Mouse (Mus musculus): ENCODE measurements around the gene Mtx1.
A peak's percentile ranks its signal among the peaks of the same experiment; 100 is the strongest.

Mtx1 gene

DNA sequence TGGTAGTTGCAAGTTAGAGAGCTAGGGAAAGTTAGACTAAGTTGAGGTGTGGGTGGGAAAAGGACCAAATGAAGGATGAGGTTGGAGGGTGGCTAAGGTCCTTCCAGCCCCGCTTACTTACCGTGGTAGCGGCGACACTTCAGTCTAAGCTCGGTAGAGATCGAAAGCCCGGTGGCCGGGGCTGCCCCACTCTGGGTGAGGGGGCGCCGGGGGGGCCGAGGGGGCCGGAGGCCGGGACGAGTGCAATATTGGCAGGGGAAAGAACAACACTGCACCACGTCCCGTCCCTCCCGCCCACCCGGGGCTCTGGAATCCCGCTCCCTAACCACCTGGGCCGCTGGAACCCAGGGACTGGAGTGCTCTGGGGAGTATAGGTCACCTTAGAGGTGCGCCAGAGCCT, at the start of gene Mtx1:
Mtx1 (minus strand) TSS at position 189 of the 400 bp plus-strand sequence.
- no peak for DNase-seq (ENCODE audit: low spot score in 2 of 2)

DNA sequence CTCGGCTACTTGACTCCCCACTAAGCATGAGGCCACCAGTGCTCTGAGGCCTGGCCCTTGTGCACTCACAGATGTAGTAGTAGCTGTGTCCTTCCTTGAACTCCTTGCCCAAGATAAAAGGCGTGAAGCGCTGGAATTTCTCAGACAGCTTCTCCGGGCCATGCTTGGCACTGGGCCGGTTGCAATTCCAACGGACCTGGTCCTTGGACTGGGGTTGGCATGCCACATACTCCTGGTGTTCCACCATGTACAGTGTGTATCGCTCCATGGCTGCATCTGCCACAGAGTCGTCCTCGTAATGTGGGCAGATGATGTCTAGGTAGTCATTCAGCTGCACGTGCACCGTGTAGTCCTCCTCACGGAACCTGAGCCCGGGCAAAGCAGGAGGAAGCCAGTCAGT, 49.2 kb upstream of the Mtx1 start:
- no peak for DNase-seq (ENCODE audit: low spot score in 2 of 2)

GRCm38 (mm10) chr3:89271760-89272159, 44.9 kb upstream of the Mtx1 start:
- no peak for DNase-seq (ENCODE audit: low spot score in 2 of 2)

GRCm38 (mm10) chr3:89270891-89271290, 44.0 kb upstream of the Mtx1 start:
- DNase-seq (ENCODE audit: low spot score in 2 of 2): no peak

- DNase-seq (ENCODE audit: low spot score in 2 of 2): peak; percentile 78 to 79
Measured at GRCm38 (mm10) chr3:89270051-89270755, 43.3 kb upstream of the Mtx1 start, which contains the start of gene Slc50a1. Gene Slc50a1 (minus strand): TSS chr3:89270570.

DNA sequence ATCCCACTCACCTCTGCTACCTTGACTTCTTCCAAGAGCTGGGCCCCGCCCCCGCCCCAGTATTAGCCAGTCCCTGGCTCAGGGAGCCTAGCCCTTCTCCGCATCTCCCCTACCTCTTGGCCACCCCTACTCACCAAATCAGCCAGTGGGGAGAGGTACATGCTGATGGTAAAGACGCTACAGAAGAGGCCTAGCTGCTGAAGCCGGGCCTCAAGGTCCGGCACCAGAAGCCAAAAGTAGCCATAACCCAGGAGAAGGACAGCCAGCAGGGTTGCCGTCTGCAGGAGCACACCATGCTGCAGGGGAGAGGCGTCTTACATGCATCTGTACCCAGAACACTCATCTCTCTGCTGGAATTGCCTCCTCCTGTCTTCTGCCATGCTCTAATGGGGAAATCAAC, 42.0 kb upstream of the Mtx1 start:
- DNase-seq (ENCODE audit: low spot score in 2 of 2): no peak

DNA sequence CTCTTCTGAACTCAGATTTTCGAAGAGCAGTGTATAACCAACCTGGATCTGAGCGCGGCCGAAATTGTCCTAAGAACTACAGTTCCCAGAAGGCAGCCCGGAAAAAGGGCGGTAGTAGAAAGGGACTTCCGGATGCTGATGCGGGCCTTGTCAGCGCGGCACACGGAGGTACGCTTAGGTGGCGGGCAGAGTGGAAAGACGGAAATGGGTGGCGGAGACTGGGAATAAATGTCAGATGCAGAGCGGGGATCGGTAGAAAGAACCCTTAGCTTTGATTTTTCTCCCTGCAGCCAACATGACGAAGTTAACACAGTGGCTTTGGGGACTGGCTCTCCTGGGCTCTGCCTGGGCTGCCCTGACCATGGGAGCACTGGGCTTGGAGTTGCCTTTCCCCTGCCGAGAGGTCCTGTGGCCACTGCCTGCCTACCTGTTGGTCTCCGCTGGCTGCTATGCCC, 39.6 kb upstream of the Mtx1 start:
- DNase-seq (ENCODE audit: low spot score in 2 of 2): peak; percentile 79 to 82

GRCm38 (mm10) chr3:89262417-89262816, 35.5 kb upstream of the Mtx1 start:
- DNase-seq (ENCODE audit: low spot score in 2 of 2): no peak

DNA sequence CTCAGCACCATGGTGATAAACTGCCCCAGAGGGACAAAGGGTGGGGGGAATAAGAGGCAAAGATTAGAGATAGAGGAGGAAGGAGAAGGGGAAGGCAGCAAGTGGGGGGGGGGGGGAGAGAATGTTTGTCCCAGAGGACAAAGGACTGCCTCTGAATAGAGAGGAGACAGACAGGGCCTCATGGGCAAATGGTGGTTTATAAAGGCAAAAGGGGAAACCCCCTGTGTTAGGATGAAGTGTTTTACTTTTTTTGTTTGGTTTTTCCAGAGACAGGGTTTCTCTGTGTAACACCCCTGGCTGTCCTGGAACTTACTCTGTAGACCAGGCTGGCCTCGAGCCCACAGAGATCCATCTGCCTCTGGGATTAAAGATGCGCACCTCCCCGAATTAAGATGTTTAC, 33.3 kb upstream of the Mtx1 start:
- no peak for DNase-seq (ENCODE audit: low spot score in 2 of 2)

DNA sequence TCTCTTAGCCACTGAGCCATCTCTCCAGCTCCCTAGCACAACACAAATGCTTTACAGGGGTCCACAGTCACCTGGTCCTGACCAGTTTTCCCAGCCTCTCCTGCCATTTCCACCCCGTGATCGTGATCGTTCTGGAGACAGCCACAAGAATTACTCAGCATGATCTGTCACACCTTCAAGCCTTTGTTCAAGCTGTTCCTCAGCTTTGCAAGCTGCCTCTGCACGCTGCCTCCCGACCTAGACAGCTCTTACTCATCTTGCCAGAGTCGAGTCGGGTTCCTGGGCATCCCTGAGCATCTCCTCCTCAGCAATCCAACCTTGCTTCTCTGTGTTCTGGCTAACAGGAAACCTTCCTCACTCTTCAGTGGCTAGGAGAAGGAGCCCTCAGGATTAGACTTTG, 32.2 kb upstream of the Mtx1 start, which contains the start of gene Dpm3:
Dpm3 (plus strand) TSS at position 283 of the 400 bp plus-strand sequence.
- DNase-seq (ENCODE audit: low spot score in 2 of 2): no peak

DNA sequence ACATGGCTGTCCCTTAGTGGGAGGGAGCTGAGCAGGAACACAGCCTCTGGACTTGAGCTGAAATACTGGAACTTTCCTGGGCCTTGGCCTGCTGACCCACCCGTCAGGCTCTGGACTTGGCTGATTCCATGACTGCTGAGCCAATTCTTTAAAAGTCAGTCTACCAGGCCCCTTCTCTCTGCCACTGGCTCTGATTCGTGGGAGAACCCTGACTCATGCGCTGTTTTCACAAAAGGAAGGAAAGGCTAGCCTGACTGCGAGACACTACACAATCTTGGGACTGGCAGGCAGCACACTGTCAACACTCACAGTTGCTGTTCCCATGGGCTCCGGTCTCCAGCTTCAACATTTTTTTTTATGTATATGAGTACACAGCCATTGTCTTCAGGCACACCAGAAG, 29.3 kb upstream of the Mtx1 start:
- DNase-seq (ENCODE audit: low spot score in 2 of 2): no peak

- no peak for DNase-seq (ENCODE audit: low spot score in 2 of 2)
Measured at GRCm38 (mm10) chr3:89254994-89255393, 28.1 kb upstream of the Mtx1 start.

DNA sequence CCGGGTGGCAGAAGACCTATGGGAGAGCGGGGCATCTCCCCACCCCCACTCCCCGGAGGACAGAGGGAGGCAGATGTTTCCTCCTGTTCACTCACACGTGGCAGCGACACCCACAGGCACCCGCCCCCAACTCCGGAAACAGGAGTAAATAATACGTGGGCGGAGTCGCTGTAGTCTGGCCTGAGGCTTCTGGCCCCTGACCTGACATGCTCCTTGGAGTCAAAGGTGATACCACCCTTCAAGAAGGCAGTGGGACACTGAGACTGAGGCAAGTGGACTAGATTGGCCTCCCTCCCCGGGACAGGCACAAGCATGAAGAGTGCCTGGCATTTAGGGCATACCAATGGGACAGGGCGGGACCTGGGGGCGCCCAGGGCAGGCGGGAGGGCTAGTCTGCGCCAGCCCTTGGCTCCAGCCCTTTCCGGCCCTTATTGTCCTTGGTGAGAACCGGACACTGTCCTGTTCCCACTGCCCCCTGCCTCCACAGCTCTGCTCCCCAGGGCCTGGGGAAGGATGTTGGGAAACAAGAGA, 24.5 kb upstream of the Mtx1 start:
- peak; percentile 91 to 93 for DNase-seq (ENCODE audit: low spot score in 2 of 2)

- DNase-seq (ENCODE audit: low spot score in 2 of 2): peak; percentile 78 to 81
Measured at GRCm38 (mm10) chr3:89250435-89251040, 23.6 kb upstream of the Mtx1 start.

GRCm38 (mm10) chr3:89247466-89247865, 20.6 kb upstream of the Mtx1 start:
- no peak for DNase-seq (ENCODE audit: low spot score in 2 of 2)

- DNase-seq (ENCODE audit: low spot score in 2 of 2): peak; percentile 85 to 89
Measured at GRCm38 (mm10) chr3:89246261-89247100, 19.6 kb upstream of the Mtx1 start, which contains the start of gene Trim46. Gene Trim46 (minus strand): TSS chr3:89246309.

- DNase-seq (ENCODE audit: low spot score in 2 of 2): no peak
Measured at GRCm38 (mm10) chr3:89245688-89246171, 18.8 kb upstream of the Mtx1 start, which contains the start of gene Krtcap2. Gene Krtcap2 (plus strand): TSS chr3:89245966.

DNA sequence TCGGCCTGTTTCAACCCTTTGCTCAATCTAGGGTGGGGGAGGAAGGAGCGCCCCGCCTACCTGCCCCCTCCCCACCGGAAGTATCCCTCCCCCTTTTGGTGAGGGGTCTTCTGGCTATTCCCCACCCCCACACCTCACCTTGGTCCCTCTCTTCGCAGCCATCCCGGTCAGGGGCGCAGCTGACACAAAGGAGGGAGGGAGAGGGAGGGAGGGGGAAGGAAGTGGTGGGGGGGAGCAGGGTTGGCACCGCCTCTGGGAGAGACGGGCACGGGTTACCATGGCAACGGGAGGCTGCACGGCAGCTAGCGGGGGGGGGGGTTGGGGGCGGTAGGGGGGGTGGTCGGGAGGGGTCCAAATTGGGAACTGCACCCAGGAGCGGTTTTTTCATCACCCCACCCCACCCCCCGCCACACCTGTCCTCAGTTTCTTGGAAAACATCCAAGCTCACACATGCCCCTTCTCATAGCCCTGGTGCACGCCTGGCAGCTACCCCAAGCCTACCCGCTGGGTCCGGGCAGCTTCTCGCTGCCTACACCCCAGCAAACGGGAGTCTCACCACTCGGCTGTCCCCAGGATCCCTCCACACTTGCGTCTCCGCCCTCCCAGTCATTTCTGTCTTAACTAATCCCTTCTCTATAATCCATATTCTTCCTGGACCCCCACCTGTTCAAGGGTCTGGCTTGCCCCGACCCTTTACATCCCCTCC, 18.2 kb upstream of the Mtx1 start:
- DNase-seq (ENCODE audit: low spot score in 2 of 2): peak in 1 of 2 experiments; percentile 44

GRCm38 (mm10) chr3:89244158-89244981, 17.5 kb upstream of the Mtx1 start:
- peak in 1 of 2 experiments; percentile 52 for DNase-seq (ENCODE audit: low spot score in 2 of 2)

DNA sequence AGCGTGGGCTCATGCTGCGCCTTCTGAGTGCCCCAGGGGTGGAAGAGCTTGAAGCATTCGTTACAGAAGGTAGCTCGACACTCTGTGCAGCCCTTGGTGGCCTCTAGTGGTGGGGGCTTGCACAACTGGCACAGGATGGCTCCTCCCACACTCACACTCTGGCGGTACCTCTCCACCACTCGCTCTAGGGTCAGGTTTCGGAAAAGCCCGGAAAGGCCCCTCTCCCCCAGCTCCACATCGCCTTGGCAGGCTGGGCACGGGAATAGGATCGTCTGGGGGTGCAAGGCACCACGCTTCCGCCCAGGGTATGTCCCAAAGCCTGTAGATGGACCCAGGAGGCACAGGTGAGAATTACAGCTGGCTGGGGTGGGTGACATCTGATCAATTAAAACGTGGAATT, 16.7 kb upstream of the Mtx1 start:
- peak; percentile 78 to 80 for DNase-seq (ENCODE audit: low spot score in 2 of 2)
